Mouse (Mus musculus): ENCODE results near the gene Aurkb.
"Not testable (repeated sequence)": the region's sequence is repeated elsewhere in the genome, so short reads cannot be mapped to it uniquely, and the experiment has no call there.

Gene Aurkb

GRCm38 (mm10) chr11:69045531-69046394 lies at the start of gene Aurkb:
Gene Aurkb, plus strand, starts transcription at chr11:69045647.
- in situ Hi-C loops (cut with MboI), result no loop called here

- in situ Hi-C loops (cut with MboI), result no loop called here
These were observed 48.4 kb upstream of the Aurkb start for GRCm38 (mm10) chr11:68997080-68997479.

DNA sequence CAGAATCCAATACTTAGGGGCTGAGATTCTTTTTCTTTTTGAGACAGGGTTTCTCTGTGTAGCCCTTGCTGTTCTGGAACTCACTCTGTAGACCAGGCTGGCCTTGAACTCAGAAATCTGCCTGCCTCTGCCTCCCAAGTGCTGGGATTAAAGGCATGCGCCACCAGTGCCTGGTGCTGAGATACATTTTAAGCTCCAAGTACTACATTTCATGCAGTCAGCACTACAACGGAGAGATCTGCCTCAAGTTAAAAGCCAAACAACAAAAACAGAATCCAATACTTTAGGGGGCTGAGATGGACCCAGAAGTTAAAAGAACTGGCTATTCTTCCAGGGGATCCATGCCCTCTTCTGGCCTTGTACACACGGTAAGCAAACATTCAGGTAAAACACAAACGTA lies 42.7 kb upstream of the Aurkb start:
- in situ Hi-C loops (cut with MboI), result not testable (repeated sequence)

GRCm38 (mm10) chr11:69003592-69003991 lies 41.9 kb upstream of the Aurkb start:
- in situ Hi-C loops (cut with MboI), result no loop called here

DNA sequence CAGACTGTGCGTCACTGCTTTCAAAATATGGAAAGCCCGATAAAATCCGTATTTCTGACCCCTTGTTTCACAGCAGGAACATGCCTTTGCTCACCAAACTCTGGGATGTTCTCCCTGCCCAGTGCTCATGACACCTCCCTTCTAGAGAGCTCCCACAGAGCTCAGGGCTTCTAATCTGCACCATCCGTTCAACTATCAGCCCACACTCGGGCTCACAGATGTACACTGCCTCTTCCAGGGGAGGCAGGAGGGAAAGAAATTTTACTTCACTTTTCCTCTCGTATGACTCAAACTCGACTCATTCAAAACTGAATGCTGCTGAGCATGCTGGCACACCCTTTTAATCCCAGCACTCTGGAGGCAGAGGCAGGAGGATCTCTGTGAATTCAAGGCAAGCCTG lies 40.3 kb upstream of the Aurkb start:
- in situ Hi-C loops (cut with MboI), result no loop called here

DNA sequence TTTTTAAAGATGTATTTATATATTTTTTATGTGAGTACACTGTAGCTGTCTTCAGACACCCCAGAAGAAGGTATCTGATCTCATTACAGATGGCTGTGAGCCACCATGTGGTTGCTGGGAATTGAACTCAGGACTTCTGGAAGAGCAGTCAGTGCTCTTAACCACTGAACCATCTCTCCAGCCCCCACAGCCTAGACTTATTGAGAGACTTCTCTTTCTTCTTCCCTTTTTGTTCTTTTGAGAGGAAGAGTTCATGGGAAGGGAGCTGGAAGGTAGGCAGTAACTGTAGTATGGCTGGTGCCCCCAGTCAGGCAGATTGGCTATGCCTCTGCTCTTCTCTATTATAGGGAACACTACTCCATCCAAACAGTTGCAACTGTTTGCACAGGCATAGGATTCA lies 38.9 kb upstream of the Aurkb start:
- in situ Hi-C loops (cut with MboI), result not testable (repeated sequence)

DNA sequence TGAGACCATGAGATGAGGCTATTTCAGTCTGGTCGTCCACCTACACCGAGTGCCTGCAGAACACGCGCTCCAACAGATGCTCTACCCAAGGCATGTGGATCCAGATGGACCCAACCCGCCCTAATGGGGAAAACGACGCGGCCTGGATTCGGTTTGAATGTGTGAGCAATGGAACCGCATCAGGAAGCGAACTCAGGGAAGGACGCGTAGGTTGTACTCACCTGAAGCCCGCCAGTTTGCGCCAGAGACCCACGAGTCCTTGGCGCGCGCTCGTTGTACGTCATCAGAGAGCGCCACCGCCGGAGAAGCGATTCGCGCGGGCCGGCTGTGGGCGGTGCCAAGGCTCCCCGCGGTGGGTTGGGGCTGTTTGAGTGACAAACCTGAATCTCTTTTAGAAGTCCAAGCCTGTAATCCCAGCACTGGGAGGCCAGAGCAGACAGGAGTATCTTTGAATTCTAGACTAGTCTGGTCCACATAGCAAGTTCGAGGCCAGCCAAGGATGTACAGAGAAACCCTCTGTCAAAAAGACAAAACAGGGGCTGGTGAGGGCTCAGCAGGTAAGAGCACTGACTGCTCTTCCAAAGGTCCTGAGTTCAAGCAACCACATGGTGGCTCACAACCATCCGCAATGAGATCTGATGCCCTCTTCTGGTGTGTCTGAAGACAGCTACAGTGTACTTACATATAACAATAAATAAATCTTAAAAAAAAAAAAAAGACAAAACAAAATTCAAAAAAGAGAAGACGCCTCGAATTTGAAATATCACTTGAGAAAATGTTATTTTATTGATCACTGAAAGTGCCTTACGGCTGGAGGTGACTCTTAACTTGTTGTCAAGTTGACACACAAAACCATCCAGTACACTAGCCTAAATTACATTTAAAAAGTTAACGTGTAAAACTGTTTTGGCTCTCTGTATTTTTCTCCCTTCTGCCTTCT lies 37.0 kb upstream of the Aurkb start, which contains the start of gene Pfas:
Gene Pfas, minus strand, starts transcription at position 279 of the 940 bp plus-strand sequence.
- in situ Hi-C loops (cut with MboI), result no loop called here

- in situ Hi-C loops (cut with MboI), result no loop called here
These were observed 35.9 kb upstream of the Aurkb start for GRCm38 (mm10) chr11:69009508-69009907.

GRCm38 (mm10) chr11:69010400-69011323 lies 34.8 kb upstream of the Aurkb start:
- in situ Hi-C loops (cut with MboI), result no loop called here

GRCm38 (mm10) chr11:69011445-69011844 lies 34.0 kb upstream of the Aurkb start:
- in situ Hi-C loops (cut with MboI), result not testable (repeated sequence)

DNA sequence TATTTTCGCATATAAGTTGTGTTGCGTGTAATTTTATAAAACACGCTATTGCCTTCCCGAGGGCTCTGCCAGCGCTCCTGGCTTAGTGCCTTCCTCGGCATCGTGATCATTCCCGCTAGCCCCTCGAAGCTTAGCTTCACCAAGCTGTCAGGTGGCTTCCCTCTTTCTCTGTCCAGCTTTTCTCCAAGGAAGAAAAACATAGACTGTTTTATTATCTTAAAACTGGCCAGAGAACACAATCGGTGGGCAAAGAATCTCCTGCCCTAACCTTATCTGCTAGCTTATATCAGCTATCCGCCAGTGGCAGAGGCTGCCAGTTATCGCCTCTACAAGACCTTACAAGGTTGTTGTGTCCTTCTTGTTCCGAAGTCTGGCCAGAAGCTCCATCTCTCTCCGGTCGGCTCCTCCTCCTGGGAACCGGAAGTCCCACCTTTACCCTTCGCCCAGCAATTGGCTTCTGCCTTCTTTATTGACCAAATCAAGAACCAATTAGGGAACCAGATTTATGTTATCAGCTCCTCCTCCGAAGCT lies 33.3 kb upstream of the Aurkb start:
- in situ Hi-C loops (cut with MboI), result no loop called here

DNA sequence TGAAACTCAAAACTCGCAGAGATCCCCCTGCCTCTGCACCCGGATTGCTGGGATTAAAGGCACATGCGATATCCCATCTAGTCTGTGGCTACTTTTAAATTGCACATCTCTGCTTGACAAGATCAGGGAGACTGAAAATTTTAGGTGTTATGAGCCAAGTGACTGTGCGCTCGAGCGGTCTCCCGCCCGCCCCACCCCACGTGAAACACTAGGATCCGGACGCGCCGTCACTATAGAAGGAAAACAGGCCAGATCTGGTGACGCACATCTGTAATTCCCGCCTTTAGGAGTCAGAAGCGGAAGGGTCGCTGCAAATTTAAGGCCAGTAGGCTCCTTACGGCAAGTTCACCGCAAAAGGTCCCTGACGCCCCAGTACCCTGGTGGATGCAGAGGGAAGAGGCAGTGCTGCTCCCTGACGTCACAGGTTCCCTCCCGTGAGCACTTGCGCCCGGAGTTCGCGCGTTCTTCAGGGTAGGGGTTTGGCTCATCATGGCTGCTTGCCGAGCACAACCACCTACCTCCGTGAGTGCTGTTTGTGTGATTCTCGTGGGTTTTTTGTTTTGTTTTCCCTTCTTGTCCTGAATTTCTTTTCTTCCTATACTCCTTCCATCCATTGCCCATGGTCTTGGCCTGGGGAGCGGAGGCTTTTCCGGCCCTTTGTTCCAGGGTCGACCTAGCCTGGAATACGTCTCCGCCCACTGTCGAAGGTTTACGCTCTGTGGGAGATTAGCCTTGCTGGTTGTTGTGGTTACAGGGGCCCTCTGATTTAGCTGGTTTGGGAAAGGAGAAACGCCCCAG lies 29.6 kb upstream of the Aurkb start, which contains the start of gene Ctc1:
Gene Ctc1, plus strand, starts transcription at position 268 of the 798 bp plus-strand sequence.
- in situ Hi-C loops (cut with MboI), result no loop called here

DNA sequence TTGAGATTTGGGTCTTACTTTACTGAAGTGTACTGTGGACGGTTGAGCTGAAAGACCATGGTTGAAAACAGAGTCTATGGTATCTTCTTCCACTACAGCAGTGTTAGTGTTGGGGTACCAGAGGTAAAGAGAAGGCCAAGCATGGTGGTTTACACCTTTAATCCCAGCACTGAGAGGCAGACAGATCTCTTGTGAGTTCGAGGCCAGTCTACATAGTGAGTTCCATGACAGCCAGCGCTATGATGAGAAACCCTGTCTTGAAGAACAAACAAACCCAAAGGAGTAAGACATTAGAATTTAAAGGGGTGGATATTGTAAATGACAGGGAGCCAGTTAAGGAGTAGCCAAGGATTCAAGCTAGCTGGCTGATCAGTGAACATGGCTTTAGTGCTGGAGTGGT lies 28.7 kb upstream of the Aurkb start:
- in situ Hi-C loops (cut with MboI), result no loop called here

DNA sequence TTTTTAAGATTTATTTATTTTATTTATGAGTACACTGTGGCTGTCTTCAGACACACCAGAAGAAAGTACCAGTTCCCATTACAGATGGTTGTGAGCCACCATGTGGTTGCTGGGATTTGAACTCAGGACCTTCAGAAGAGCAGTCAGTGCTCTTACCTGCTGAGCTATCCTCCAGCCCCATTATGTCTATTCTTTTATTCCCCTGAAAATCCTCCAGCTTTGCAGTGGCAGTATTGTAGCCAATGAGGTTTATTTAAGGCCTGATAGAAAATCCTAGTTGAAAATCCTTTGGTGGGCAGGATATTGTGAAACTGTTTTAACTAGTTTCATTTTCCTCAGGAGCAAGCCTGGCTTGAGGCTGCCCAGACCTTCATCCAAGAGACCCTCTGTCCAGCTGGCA lies 24.8 kb upstream of the Aurkb start:
- in situ Hi-C loops (cut with MboI), result no loop called here

DNA sequence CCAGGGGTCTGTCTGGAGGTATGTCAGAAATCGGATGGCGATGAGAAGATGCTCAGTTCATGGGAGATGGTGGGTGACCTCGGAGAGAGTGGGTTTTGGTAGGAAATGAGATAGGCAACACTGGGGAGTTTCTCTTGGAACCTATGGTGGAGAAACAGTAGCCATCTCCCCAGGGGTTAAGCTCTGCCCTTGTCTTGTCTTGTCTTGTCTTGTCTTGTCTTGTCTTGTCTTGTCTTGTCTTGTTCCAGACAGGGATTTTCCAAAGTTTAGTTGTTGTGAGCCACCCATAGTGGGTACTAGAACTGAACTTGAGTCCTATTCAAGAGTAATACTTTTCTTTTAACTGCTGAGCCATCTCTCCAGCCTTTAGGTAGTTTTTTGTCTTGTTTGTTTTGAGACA lies 18.9 kb upstream of the Aurkb start:
- in situ Hi-C loops (cut with MboI), result no loop called here

GRCm38 (mm10) chr11:69028805-69029204 lies 16.6 kb upstream of the Aurkb start:
- in situ Hi-C loops (cut with MboI), result no loop called here

GRCm38 (mm10) chr11:69033552-69033951 lies 11.9 kb upstream of the Aurkb start:
- in situ Hi-C loops (cut with MboI), result no loop called here

- in situ Hi-C loops (cut with MboI), result no loop called here
These were observed 10.9 kb upstream of the Aurkb start for GRCm38 (mm10) chr11:69034585-69034984.

DNA sequence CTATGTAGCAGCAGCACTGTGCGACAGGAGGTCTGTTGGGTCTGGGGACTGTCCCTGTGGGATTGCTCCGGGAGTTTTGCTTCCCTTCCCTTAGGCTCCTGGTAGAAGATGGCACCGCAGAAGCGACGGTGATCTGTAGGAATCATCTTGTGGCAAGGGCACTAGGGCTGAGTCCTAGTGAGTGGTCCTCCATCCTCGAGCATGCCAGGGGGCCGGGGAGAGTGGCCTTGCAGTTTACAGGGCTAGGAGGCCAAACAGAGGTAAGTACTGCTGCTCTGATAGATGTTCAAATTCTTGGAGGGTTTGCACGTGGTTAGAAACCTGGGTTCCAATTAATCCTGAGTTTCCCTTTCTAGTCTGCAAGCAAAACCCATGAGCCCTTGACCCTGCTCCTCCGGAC lies 10.0 kb upstream of the Aurkb start:
- in situ Hi-C loops (cut with MboI), result no loop called here

DNA sequence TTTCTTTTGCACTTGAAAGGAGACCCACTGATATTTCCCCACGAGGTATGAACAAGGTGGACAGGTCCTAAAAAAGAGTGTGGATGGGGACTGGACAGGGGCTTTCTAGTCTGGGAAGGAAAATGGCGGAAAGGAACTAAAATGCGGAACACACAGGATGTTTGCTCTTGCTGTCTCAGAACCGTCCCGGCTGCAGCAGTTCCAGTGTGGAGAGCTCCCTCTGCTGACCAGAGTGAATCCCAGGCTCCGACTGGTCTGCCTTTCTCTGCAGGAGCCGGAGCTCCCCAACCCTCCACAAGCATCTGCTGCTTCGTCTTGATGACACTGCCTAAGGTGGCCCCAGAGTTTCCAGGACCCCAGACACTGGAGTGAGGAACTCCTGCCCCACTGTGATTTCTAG lies 9.6 kb upstream of the Aurkb start:
- in situ Hi-C loops (cut with MboI), result no loop called here
